Mouse (Mus musculus): Measurements from ENCODE around the gene Mylk. TPM values are rescaled to one million over a fixed set of nuclear protein-coding genes. Genes with fewer than 3 reads are reported as not detected.
A peak's percentile ranks its signal among the peaks of the same experiment; 100 is the strongest.

Gene Mylk
- polyA plus RNA-seq, 1 experiment from 2014 or later = 309 TPM

- 40% methylated on average over 9 of the region's 9 CpGs for WGBS
Measured at GRCm38 (mm10) chr16:34936339-34936810, 191.4 kb downstream of the Mylk start.

DNA sequence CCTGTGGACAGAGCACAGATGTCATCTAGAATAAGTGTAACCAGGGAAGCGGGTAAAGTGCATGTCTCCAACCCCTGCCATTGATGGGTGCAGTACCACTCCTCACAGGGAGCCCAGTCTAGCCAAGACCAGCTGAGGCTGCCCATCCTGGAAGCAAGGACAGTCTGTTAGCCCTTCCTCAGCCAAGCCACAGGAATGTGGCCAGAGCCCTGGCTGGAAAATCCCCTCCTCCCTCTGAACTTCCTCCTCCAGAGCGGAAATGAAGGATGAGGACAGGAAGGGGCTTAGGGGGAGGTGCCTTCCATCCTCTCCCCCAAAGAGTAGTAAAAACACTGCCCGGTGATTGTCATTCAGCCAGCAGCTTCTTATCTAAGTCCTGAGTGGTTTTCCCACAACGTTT lies 192.6 kb downstream of the Mylk start:
- no peak overlapping the region for H3K4me3 ChIP-seq (replicated peaks)
- H3K9ac ChIP-seq = no peak overlapping the region
- peak; percentile 41; the same call in 1 of the 2 replicates for ATAC-seq (ENCODE audit: insufficient read depth, low FRiP score, low read depth)
- no peaks in the 10 kb centered on the region for H3K9me3 ChIP-seq
- H3K27me3 ChIP-seq (replicated peaks) = no peaks in the 10 kb centered on the region
- H3K4me2 ChIP-seq = no peak overlapping the region
- 48% methylated on average over 4 of the region's 4 CpGs for WGBS
- H3K36me3 ChIP-seq = no peaks in the 10 kb centered on the region
- H3K27ac ChIP-seq = peak overlapping the region; percentile 65
- peaks cover 40% of the 10 kb centered on the region for H3K4me1 ChIP-seq

More at GRCm38 (mm10) chr16:34936339-34936810, 191.4 kb downstream of the Mylk start:
- Histone ChIP-seq H3K9me3 (no peaks in the 10 kb centered on the region), H3K4me2 (peak overlapping the region; percentile 10; the same call in 1 of the 2 replicates), H3K9ac (no peak overlapping the region), H3K4me1 (peaks cover 40% of the 10 kb centered on the region), H3K27ac (peak overlapping the region; percentile 72), H3K27me3 (replicated peaks) (no peaks in the 10 kb centered on the region), H3K36me3 (no peaks in the 10 kb centered on the region), H3K4me3 (replicated peaks) (no peak overlapping the region)
- ATAC-seq (ENCODE audit: insufficient read depth, low FRiP score, low read depth) = no peak

DNA sequence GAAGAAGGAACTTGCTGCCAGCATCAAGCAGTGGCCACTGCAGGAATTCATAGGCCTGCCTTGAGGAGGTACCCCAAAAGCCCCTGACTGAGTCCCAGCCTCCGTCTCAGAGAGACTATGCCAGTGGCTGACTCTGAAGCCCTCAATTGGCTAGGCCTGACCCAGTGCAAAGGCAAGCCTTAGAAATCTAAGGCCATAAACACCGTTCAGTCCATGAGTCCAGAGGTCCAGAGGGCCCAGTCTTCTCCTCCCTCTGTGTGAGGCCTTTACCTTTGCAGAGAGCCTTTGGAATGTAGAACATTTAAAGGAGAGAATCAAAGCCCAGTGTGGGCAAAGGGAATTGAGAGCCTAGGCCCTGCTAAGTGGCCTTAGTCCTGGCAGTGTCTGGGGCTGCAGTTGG lies 193.2 kb downstream of the Mylk start:
- H3K27ac ChIP-seq = peak overlapping the region; percentile 65
- no peak overlapping the region for H3K9ac ChIP-seq
- no peaks in the 10 kb centered on the region for H3K27me3 ChIP-seq (replicated peaks)
- 81% methylated on average over 2 of the region's 2 CpGs for WGBS
- H3K36me3 ChIP-seq = no peaks in the 10 kb centered on the region
- H3K4me1 ChIP-seq = peaks cover 40% of the 10 kb centered on the region
- no peak overlapping the region for H3K4me2 ChIP-seq
- ATAC-seq (ENCODE audit: insufficient read depth, low FRiP score, low read depth) = no peak
- no peak overlapping the region for H3K4me3 ChIP-seq (replicated peaks)
- no peaks in the 10 kb centered on the region for H3K9me3 ChIP-seq

GRCm38 (mm10) chr16:34939951-34940350 lies 194.9 kb downstream of the Mylk start:
- H3K4me1 ChIP-seq = peaks cover 33% of the 10 kb centered on the region
- no peak for ATAC-seq (ENCODE audit: insufficient read depth, low FRiP score, low read depth)

DNA sequence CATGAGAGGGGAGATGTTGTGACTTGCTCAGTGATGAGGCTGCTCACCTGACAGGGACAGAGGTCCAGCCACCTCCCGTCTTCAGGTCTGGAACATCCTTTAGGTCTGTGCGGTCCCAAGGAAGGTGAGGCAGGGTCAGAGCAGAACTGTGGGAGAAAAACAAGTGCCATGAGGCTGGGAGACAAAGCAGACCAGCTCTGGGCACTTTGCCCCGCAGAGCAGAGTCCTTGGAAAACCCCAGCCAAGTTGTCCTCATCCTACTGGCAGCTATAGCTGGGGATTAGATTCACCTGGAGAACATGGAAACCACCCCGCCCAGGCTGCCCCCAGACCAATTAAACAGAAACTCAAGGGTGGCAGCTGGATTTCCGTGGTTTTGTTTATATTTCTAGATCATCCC lies 195.4 kb downstream of the Mylk start:
- H3K9ac ChIP-seq = no peak overlapping the region
- no peak overlapping the region for H3K4me3 ChIP-seq (replicated peaks)
- no peaks in the 10 kb centered on the region for H3K36me3 ChIP-seq
- peak overlapping the region; percentile 52; the same call in 1 of the 2 replicates for H3K27ac ChIP-seq
- H3K4me2 ChIP-seq = no peak overlapping the region
- no peak for ATAC-seq (ENCODE audit: insufficient read depth, low FRiP score, low read depth)
- H3K27me3 ChIP-seq (replicated peaks) = no peaks in the 10 kb centered on the region; the same call in 1 of the 2 replicates
- no peaks in the 10 kb centered on the region for H3K9me3 ChIP-seq
- 48% methylated on average over 5 of the region's 5 CpGs for WGBS
- peaks cover 29% of the 10 kb centered on the region for H3K4me1 ChIP-seq

More at GRCm38 (mm10) chr16:34939951-34940350, 194.9 kb downstream of the Mylk start:
- no peaks in the 10 kb centered on the region for H3K27me3 ChIP-seq (replicated peaks)
- no peaks in the 10 kb centered on the region for H3K36me3 ChIP-seq
- WGBS = 56% methylated on average over 5 of the region's 5 CpGs
- H3K9ac ChIP-seq = no peak overlapping the region
- H3K9me3 ChIP-seq = no peaks in the 10 kb centered on the region
- peak overlapping the region; percentile 52; the same call in 1 of the 2 replicates for H3K27ac ChIP-seq
- H3K4me2 ChIP-seq = no peak overlapping the region
- no peak overlapping the region for H3K4me3 ChIP-seq (replicated peaks)

DNA sequence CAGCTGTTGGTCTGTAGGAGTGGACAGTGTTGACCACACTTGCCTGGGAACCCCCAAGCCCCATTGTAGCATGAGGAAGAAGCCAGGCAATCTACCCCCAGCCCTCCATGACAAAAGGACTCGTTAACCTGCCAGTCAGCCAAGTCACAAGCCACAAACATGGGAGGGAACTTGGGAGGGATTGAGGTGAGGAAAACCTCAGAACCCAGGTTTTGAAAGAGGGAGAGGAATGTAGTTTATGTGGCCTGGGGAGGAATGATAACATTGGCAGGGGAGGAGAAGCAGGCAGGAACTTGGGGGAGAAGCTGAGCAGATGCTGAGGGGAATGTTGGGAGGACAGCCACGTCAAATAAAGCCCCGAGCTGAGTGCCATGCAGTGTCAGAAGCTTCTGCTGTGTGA lies 196.9 kb downstream of the Mylk start:
- WGBS = 40% methylated on average over 3 of the region's 3 CpGs
- ATAC-seq (ENCODE audit: insufficient read depth, low FRiP score, low read depth) = no peak
- H3K9ac ChIP-seq = no peak overlapping the region
- H3K9me3 ChIP-seq = no peaks in the 10 kb centered on the region
- H3K27ac ChIP-seq = no peak overlapping the region
- H3K4me3 ChIP-seq (replicated peaks) = no peak overlapping the region
- H3K27me3 ChIP-seq (replicated peaks) = no peaks in the 10 kb centered on the region; the same call in 1 of the 2 replicates
- H3K4me2 ChIP-seq = no peak overlapping the region
- no peaks in the 10 kb centered on the region for H3K36me3 ChIP-seq
- peaks cover 21% of the 10 kb centered on the region; the same call in 1 of the 2 replicates for H3K4me1 ChIP-seq

DNA sequence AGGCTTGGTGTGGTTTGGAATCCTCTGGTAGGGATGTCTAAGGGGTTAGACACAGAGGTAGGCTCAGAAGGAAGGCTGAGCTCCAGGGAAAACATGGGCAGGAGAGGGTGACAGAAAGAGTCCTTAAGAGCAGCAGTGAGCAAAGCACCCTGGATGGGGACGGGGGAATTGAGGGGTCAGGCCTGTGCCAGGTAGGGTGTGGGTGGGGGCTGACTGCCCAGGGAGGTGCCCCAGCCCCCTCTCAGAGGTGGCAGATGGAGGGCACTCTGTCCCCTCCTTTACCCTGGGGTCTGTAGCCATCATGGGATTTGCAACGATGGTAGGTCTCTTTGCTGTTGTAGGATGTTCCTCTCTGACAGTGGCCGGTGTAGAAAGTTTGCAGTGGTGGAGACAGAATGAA lies 201.3 kb downstream of the Mylk start:
- no peak for ATAC-seq (ENCODE audit: insufficient read depth, low FRiP score, low read depth)
- WGBS = 90% methylated on average over 3 of the region's 3 CpGs
- no peak overlapping the region for H3K27ac ChIP-seq
- H3K36me3 ChIP-seq = no peaks in the 10 kb centered on the region
- H3K4me2 ChIP-seq = no peak overlapping the region
- H3K4me1 ChIP-seq = no peaks in the 10 kb centered on the region
- no peak overlapping the region for H3K4me3 ChIP-seq (replicated peaks)
- no peaks in the 10 kb centered on the region for H3K9me3 ChIP-seq
- H3K27me3 ChIP-seq (replicated peaks) = no peaks in the 10 kb centered on the region; the same call in 1 of the 2 replicates
- no peak overlapping the region for H3K9ac ChIP-seq

DNA sequence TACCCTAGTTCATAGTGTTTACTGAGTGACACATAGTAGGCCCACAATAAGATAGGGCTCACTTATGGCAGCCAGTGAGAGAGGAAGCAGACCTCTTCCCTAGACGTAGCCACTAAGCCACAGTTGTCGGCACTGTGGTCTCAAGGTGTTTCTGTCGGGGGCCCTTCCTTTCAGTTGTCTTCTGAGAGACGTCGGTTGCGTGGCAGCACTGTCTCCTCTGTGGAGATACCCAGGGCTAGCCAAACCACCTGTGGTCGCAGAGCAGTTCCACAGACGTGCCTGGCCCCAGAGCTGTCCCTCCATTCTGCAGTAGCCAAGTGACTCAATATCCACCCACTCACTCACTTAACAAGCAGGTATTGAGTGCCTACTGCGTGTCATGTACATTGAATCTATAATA lies 205.9 kb downstream of the Mylk start:
- no peak overlapping the region for H3K27ac ChIP-seq
- H3K9ac ChIP-seq = no peak overlapping the region
- WGBS = 80% methylated on average over 9 of the region's 9 CpGs
- H3K27me3 ChIP-seq (replicated peaks) = no peaks in the 10 kb centered on the region
- no peaks in the 10 kb centered on the region for H3K36me3 ChIP-seq
- H3K4me3 ChIP-seq (replicated peaks) = no peak overlapping the region
- ATAC-seq (ENCODE audit: insufficient read depth, low FRiP score, low read depth) = no peak
- no peaks in the 10 kb centered on the region for H3K9me3 ChIP-seq
- no peaks in the 10 kb centered on the region for H3K4me1 ChIP-seq
- no peak overlapping the region for H3K4me2 ChIP-seq

- no peaks in the 10 kb centered on the region for H3K36me3 ChIP-seq
- H3K27me3 ChIP-seq (replicated peaks) = no peaks in the 10 kb centered on the region
- WGBS = 71% methylated on average over 5 of the region's 5 CpGs
- no peaks in the 10 kb centered on the region for H3K9me3 ChIP-seq
- no peak overlapping the region for H3K4me2 ChIP-seq
- H3K4me3 ChIP-seq (replicated peaks) = no peak overlapping the region
- ATAC-seq (ENCODE audit: insufficient read depth, low FRiP score, low read depth) = no peak
- no peaks in the 10 kb centered on the region for H3K4me1 ChIP-seq
- H3K9ac ChIP-seq = no peak overlapping the region
- H3K27ac ChIP-seq = 0 out of 2 replicates have a peak overlapping the region, but pooled peaks have one; percentile 21
Measured at GRCm38 (mm10) chr16:34952254-34952653, 207.2 kb downstream of the Mylk start.

GRCm38 (mm10) chr16:34952798-34953197 lies 207.8 kb downstream of the Mylk start:
- no peaks in the 10 kb centered on the region for H3K27me3 ChIP-seq (replicated peaks)
- WGBS = 74% methylated on average over 3 of the region's 3 CpGs
- no peaks in the 10 kb centered on the region for H3K36me3 ChIP-seq
- H3K4me3 ChIP-seq (replicated peaks) = no peak overlapping the region
- no peaks in the 10 kb centered on the region for H3K9me3 ChIP-seq
- H3K4me1 ChIP-seq = 0 out of 2 replicates have a peak, but pooled peaks cover 3% of the 10 kb centered on the region
- no peak for ATAC-seq (ENCODE audit: insufficient read depth, low FRiP score, low read depth)
- no peak overlapping the region for H3K4me2 ChIP-seq
- H3K9ac ChIP-seq = no peak overlapping the region
- H3K27ac ChIP-seq = 0 out of 2 replicates have a peak overlapping the region, but pooled peaks have one; percentile 21

- H3K9me3 ChIP-seq = no peaks in the 10 kb centered on the region
- WGBS = 89% methylated on average over 10 of the region's 10 CpGs
- H3K4me3 ChIP-seq (replicated peaks) = no peak overlapping the region
- no peak overlapping the region for H3K4me2 ChIP-seq
- no peak overlapping the region for H3K27ac ChIP-seq
- 0 out of 2 replicates have a peak, but pooled peaks cover 7% of the 10 kb centered on the region for H3K4me1 ChIP-seq
- no peak for ATAC-seq (ENCODE audit: insufficient read depth, low FRiP score, low read depth)
- H3K36me3 ChIP-seq = no peaks in the 10 kb centered on the region
- no peak overlapping the region for H3K9ac ChIP-seq
- no peaks in the 10 kb centered on the region for H3K27me3 ChIP-seq (replicated peaks)
Measured at GRCm38 (mm10) chr16:34953501-34953900, 208.5 kb downstream of the Mylk start.

- no peak overlapping the region for H3K4me3 ChIP-seq (replicated peaks)
- WGBS = 65% methylated on average over 8 of the region's 8 CpGs
- no peak overlapping the region for H3K9ac ChIP-seq
- ATAC-seq (ENCODE audit: insufficient read depth, low FRiP score, low read depth) = no peak
- no peaks in the 10 kb centered on the region for H3K9me3 ChIP-seq
- peak overlapping the region; percentile 84 for H3K27ac ChIP-seq
- H3K4me2 ChIP-seq = no peak overlapping the region
- H3K4me1 ChIP-seq = peaks cover 38% of the 10 kb centered on the region
- H3K27me3 ChIP-seq (replicated peaks) = no peaks in the 10 kb centered on the region
- H3K36me3 ChIP-seq = no peaks in the 10 kb centered on the region
Measured at GRCm38 (mm10) chr16:34957487-34958230, 212.6 kb downstream of the Mylk start.

Measured in stomach, embryonic 15.5 days (tissue).